Mouse (Mus musculus) thymus, adult 2 months (tissue): ENCODE data around the gene Ankar.

Source experiments
- CTCF ChIP-seq: fragments of 200-500 bp; IDR thresholded peaks from 2 replicates; pipeline ENCODE4 v1.5.1; 2012; ENCODE audit warnings: mild to moderate bottlenecking, control low read depth, low read length, moderate library complexity, borderline replicate concordance; ENCODE audit not compliant: control insufficient read depth, poor library complexity, insufficient read depth; ENCODE audit errors: extremely low read depth
- POLR2A ChIP-seq: fragments of 200-500 bp; IDR thresholded peaks from 2 replicates; pipeline ENCODE4 v1.6.1; 2012; ENCODE audit warnings: mild to moderate bottlenecking, low read length, control low read depth, moderate library complexity; ENCODE audit not compliant: control insufficient read depth, poor library complexity, insufficient read depth; ENCODE audit errors: extremely low read depth

DNA sequence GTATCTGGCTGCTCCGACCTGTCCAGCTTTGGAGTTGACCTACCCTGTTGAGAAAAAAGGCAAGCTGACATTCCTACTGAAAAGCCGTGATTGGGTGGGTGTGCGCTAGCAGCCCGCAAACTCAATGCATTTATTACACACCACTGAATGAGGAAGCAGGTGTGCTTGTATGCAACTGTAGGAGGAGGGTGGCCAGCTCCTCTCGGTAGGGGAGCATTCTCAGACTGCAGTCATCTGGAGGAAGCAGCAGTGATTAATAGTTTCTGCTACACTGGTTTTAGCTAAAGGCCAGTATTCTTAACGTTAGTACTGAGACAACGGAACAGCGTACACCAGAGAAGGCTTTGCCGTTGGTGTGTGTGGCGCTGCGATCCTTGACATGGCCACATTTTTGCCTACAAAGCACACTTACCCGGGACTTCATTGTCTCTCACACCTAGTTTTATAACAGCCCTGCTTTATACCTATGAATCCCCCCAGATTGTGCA is 94.1 kb downstream of the Ankar start:
- TF ChIP-seq POLR2A (no peak), CTCF (no peak)
